Mouse (Mus musculus) cerebellum, adult 2 months (tissue): ENCODE data around the gene Zfp456.

Experiments
- CTCF ChIP-seq: fragments of 200-500 bp; IDR thresholded peaks from 2 replicates; pipeline ENCODE4 v1.5.1; 2011; ENCODE audit warnings: low read depth, mild to moderate bottlenecking, control low read depth, low read length, moderate library complexity, borderline replicate concordance; ENCODE audit not compliant: insufficient read depth
- POLR2A ChIP-seq: fragments of 200-500 bp; IDR thresholded peaks from 2 replicates; pipeline ENCODE4 v1.6.1; 2011; ENCODE audit warnings: low read length, control low read depth, borderline replicate concordance; ENCODE audit not compliant: insufficient read depth

DNA sequence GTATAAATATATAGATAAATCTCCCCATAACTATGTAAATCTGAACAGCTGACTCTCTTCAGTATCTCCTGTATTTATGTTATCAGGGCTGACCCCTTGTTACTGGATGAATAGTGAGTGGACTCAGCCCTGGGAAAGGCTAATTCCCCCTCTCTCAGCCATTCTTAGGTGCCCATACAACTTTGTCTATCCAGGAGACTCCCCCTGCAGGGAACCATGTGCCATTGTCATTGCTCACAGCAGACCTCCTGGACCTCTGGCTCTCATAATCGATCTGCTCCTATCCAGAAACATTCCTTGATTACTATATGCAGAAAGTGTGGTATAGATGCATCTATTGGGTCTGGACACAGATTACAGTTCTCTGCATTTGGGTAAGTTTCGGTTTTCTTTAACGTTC lies 41.2 kb upstream of the Zfp456 start:
- TF ChIP-seq POLR2A (no peak), CTCF (no peak)
